Mouse (Mus musculus): ENCODE measurements at regions not wholly inside any gene's neighbourhood (a gene's known extent, or its start where the extent isn't known, plus 50 kb on each side); places are given as distances from the start of the nearest gene placed in this dataset.

- DNase-seq (ENCODE audit: low spot score): peak; percentile 60
These were observed 193.5 kb downstream of the Fndc1 start for GRCm38 (mm10) chr17:7633382-7634290.

DNA sequence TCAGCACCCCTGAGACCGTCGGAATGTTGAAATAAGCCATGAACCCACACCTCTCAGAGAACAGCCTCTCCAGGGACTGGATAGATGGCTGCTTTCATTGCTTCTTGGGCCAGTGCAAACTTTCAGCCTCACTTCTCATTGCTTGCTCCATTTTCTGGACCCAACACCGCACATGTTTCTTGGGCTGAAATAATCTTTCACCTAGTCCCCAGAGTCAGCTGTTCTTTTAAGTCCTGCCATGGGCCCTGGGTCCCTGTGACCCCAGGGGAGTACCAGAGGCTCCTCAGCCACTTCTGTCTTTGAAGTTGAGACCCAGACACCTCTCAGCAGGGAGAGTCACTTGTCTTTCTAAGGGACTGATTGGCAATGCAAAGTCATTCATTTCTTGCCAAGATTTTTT, 201.4 kb downstream of the Fndc1 start:
- DNase-seq (ENCODE audit: low spot score): peak; percentile 62

DNA sequence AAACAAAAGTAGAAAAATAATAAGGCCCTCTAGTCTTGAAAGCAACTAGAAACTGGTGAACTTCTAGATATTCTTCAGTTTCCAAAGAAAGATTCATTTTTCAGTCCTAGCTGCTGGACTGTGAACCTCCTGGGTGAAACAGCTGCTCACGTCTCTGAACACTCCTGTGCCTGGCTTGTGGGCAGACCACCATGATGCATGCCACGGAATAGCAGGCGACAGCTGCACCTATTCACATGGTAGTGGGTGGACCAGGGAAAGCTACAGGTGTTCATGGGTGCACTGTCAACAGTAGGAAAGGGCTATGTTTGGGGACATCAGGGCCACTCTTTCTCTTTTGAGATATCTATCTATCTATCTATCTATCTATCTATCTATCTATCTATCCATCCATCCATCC, 203.7 kb downstream of the Fndc1 start:
- DNase-seq (ENCODE audit: low spot score): no peak

GRCm38 (mm10) chr17:7621262-7621661, 205.8 kb downstream of the Fndc1 start:
- peak; percentile 68 for DNase-seq (ENCODE audit: low spot score)

GRCm38 (mm10) chr17:7620166-7620565, 206.9 kb downstream of the Fndc1 start:
- no peak for DNase-seq (ENCODE audit: low spot score)

- DNase-seq (ENCODE audit: low spot score): peak; percentile 71
These were observed 207.5 kb downstream of the Fndc1 start for GRCm38 (mm10) chr17:7619641-7620040.

GRCm38 (mm10) chr17:7608046-7608445, 219.1 kb downstream of the Fndc1 start:
- DNase-seq (ENCODE audit: low spot score): peak; percentile 36

GRCm38 (mm10) chr17:7607431-7607830, 219.7 kb downstream of the Fndc1 start:
- DNase-seq (ENCODE audit: low spot score): no peak

DNA sequence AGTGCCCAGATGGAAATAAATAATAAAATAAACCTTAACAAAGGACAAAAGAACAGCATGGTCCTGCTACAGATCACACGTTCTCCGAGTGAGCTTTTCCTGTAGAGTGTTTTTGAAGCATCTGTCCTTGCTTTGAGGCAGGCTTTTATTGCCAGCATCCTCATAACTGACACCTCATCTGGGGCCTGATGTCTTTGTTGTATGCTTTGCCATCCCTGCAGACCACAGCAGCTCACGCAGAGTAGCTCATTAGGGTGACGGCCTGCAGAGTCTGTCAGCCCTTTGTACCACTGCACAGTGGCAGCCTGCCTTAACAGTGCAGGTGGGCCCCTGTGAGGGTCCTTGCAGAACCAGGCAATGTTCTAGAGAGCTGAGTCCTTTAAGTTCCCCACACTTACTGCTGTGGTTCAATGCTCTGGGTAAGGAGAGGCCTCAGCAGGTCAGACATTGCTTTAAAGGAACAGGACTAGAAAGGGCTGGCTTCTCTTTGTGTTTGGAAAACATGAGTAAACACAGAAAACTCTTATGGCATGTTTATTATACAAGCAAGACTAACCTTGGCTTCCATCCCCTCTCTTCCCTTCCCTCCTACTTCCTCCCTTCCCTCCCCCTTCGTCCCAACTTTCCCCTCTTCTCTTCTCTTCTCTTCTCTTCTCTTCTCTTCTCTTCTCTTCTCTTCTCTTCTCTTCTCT, 219.7 kb upstream of the Unc93a2 start:
- DNase-seq (ENCODE audit: low spot score): no peak

- DNase-seq (ENCODE audit: low spot score): no peak
These were observed 218.8 kb upstream of the Unc93a2 start for GRCm38 (mm10) chr17:7604096-7604495.

- peak; percentile 82 for DNase-seq (ENCODE audit: low spot score)
These were observed 215.3 kb upstream of the Unc93a2 start for GRCm38 (mm10) chr17:7600555-7600954.

DNA sequence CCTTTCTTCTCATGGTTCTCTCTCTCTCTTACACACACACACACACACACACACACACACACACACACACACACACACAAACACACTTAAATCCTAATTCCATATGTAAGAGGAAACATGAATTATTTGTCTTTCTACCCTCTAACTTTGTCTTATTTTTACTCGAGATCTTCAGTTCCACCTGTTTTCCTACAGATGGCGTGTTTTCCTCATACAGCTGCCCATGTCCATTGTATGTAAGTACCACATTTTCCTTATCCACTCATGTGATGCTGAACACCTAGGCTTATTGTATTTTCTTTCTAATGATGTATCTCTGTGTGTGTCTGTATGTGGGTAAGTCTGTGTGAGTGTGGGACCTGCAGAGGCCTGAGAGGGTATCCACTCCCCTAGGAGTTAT, 212.2 kb upstream of the Unc93a2 start:
- no peak for DNase-seq (ENCODE audit: low spot score)

DNA sequence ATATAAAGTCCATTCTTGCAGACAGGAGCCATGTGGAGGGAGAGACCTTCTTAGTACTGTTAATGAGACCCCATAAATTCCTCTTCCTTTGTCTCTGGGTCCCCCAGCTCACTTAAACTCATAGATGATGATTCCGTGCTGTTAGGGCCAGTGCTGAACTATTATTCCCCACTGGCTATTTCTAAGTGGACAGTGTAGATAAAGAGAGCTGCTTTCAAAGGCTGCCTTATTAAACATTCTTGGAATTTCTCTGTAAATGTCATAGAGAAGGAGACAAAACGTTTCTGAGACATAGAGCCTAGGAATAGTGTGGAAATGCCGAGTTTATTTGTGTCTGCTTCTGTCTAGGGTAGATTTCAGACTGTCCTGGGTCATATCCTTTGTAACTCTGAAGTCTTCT, 209.5 kb upstream of the Unc93a2 start:
- DNase-seq (ENCODE audit: low spot score): no peak

GRCm38 (mm10) chr17:7592491-7592890, 207.2 kb upstream of the Unc93a2 start:
- no peak for DNase-seq (ENCODE audit: low spot score)

DNA sequence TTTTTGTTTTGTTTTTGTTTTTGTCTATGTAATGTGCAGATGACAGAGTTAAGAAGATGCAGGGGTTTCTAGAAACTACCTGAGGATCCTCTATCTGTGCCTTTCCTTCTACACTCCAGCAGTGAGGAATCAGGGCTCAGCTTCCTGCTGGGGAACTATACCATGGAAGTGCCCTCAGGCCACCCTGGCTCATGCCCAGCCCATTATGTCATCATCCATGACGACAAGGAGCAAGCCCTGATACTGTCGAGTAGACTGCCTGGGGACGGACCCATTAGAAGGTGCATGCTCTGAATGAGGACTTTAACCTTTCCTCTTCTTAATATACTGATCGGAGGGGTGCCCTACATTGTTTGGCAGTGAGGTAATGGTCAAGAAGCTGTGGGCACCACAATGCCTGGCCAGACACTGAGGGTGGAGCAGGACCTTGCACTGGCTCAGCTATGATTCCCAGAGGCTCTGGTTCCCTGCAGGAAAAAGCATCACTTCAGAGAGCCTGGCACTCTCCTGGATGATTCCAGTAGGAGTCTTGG, 197.7 kb upstream of the Unc93a2 start:
- DNase-seq (ENCODE audit: low spot score): no peak

GRCm38 (mm10) chr17:7579031-7579430, 193.8 kb upstream of the Unc93a2 start:
- no peak for DNase-seq (ENCODE audit: low spot score)

GRCm38 (mm10) chr17:7578003-7578402, 192.7 kb upstream of the Unc93a2 start:
- DNase-seq (ENCODE audit: low spot score): peak; percentile 35

GRCm38 (mm10) chr17:7577227-7577626, 192.0 kb upstream of the Unc93a2 start:
- peak; percentile 86 for DNase-seq (ENCODE audit: low spot score)

DNA sequence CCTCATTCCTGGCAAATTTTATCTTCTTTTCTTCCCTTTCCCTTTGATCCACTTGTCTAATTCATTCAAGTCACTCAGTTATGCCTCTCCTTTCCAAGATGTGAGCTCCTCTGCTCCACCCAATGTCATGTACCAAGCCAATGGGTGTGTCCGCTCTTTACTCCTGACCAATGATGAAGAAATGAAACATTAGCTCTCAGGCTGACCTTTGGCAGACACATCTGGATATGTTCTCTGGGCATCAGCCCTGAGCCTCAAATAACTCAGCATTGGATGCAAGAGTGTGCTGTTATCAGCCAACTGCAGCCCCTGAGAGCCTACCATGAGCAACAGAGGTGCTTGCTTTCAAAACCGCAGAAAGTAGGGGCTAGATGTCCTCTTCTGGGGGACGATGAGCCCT, 186.2 kb upstream of the Unc93a2 start:
- peak; percentile 81 for DNase-seq (ENCODE audit: low spot score)

DNA sequence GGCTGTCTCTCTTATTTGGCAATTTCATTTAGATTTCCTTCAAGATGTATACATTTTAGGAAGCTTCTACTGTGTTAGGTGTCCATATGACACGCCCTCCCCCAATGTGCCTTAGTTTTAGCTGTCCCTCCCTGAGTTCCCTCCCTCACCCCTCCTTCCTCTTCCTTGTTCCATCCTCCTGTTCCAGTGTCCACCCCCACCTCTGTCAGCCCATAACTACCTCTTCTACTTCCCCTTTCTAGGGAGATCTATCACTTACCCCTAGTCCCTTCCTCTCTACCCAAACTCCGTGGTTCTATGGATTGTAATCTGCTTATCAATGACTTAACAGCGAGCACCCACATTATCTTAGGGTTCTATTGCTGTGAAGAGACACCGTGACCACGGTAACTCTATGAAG, 183.2 kb upstream of the Unc93a2 start:
- no peak for DNase-seq (ENCODE audit: low spot score)

DNA sequence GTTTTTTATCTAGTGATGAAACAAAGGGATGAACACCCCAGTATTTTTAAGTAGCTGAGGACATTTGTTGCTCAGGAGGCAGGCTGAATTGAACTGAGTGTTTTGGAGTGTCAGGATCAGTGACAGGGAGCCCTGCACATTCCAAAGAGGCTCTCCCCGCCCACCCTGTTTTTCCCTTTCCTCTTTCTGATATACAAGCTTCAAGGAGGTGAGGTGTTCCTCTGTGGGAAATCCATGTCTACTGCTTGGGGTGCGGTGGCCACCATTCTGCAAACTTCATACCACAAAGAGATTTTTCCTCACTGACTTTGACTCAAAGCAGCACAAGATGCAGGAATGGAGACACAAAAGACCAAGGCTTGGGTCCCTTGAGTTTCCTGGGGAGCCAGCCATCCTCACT, 180.5 kb upstream of the Unc93a2 start:
- no peak for DNase-seq (ENCODE audit: low spot score)

DNA sequence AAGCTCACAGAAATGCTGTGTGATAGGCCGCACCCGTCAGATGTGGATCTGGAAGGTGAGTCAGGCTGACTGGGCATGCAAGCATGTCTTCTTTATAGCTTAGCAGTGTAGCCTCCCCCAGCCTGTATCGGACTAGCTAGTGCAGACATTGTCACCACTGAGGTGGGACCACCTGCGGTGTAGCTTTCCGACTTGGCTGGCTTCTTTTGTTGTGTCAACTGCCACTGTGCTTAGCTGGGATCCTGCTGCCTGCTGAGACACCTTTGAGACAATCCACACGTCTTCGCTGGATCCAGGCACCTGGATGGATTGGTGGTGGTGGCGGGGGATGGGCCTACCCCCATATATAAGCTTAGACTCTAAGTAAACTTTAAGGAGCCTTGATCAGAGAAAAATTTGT, 177.7 kb upstream of the Unc93a2 start:
- no peak for DNase-seq (ENCODE audit: low spot score)

GRCm38 (mm10) chr17:7548456-7548855, 163.2 kb upstream of the Unc93a2 start:
- no peak for DNase-seq (ENCODE audit: low spot score)
